Mouse (Mus musculus) MEL (cell line): ENCODE results near the gene Snrnp35. TPM values are rescaled to one million over a fixed set of nuclear protein-coding genes. Genes with fewer than 3 reads are reported as not detected.

Source experiments
- DNase-seq: peaks from one replicate; pipeline ENCODE4 v3.0.0; 2011; ENCODE audit warnings: low read depth, low spot score
- H3K27ac ChIP-seq: 2 replicates; pipeline ENCODE4 v1.5.1; 2012; ENCODE audit warnings: low read depth, mild to moderate bottlenecking, control low read depth, low read length, moderate library complexity; ENCODE audit not compliant: control insufficient read depth
- H3K27me3 ChIP-seq, 2 experiments: fragments of 150-350 bp in 1 of 2; sonication (generic) in 1 of 2; 2 replicates each; pipeline ENCODE4 v1.6.1; 2012; ENCODE audit warnings: low read length in 2 of 2, mild to moderate bottlenecking in 2 of 2, improper control_type of control experiment in 1 of 2, moderate library complexity in 1 of 2; ENCODE audit not compliant: insufficient read depth in 2 of 2, control insufficient read depth in 1 of 2
- H3K36me3 ChIP-seq, 2 experiments: 2 replicates each; pipeline ENCODE4 v1.6.1; 2012 to 2014; ENCODE audit warnings: low read length in 2 of 2, improper control_type of control experiment in 1 of 2, inconsistent platforms in 1 of 2, mild to moderate bottlenecking in 1 of 2; ENCODE audit not compliant: insufficient read depth in 2 of 2, control insufficient read depth in 1 of 2
- H3K4me1 ChIP-seq, 2 experiments: fragments of 150-350 bp in 1 of 2; sonication (generic) in 1 of 2; 2 replicates each; pipeline ENCODE4 v1.6.1; 2012; ENCODE audit warnings: low read length in 2 of 2, improper control_type of control experiment in 1 of 2, mild to moderate bottlenecking in 1 of 2; ENCODE audit not compliant: insufficient read depth in 2 of 2, control insufficient read depth in 1 of 2
- H3K4me3 ChIP-seq, 2 experiments: fragments of 150-350 bp in 1 of 2; sonication (generic) in 1 of 2; 2 replicates each; pipeline ENCODE4 v1.5.1; 2012; ENCODE audit warnings: low read depth in 2 of 2, low read length in 2 of 2, mild to moderate bottlenecking in 2 of 2, moderate library complexity in 2 of 2, control low read depth in 1 of 2, improper control_type of control experiment in 1 of 2; ENCODE audit not compliant: control insufficient read depth in 1 of 2, insufficient read depth in 1 of 2
- H3K79me2 ChIP-seq: 2 replicates; pipeline ENCODE4 v1.6.1; 2012; ENCODE audit warnings: mild to moderate bottlenecking, low read length, moderate library complexity; ENCODE audit not compliant: control insufficient read depth, poor library complexity, insufficient read depth
- H3K9ac ChIP-seq: 2 replicates; pipeline ENCODE4 v1.6.1; 2012; ENCODE audit warnings: low read depth, mild to moderate bottlenecking, control low read depth, low read length, moderate library complexity; ENCODE audit not compliant: control insufficient read depth, poor library complexity, severe bottlenecking
- H3K9me3 ChIP-seq: fragments of 150-350 bp; sonication (generic); replicated peaks from 2 replicates; pipeline ENCODE4 v1.6.1; 2012; ENCODE audit warnings: mild to moderate bottlenecking, low read length, improper control_type of control experiment, moderate library complexity; ENCODE audit not compliant: insufficient read depth
- BHLHE40 ChIP-seq: IDR thresholded peaks from 2 replicates; pipeline ENCODE4 v1.6.1; 2012; ENCODE audit warnings: low read depth, mild to moderate bottlenecking, inconsistent platforms, low read length, improper control_type of control experiment, borderline replicate concordance
- CHD1 ChIP-seq: IDR thresholded peaks from 2 replicates; pipeline ENCODE4 v1.6.1; 2012; ENCODE audit warnings: low read depth, mild to moderate bottlenecking, inconsistent platforms, low read length, improper control_type of control experiment
- CHD2 ChIP-seq: IDR thresholded peaks from 2 replicates; pipeline ENCODE4 v1.6.1; 2011; ENCODE audit warnings: low read length, improper control_type of control experiment
- E2F4 ChIP-seq: IDR thresholded peaks from 2 replicates; pipeline ENCODE4 v1.6.1; 2011; ENCODE audit warnings: low read depth, low read length, improper control_type of control experiment, borderline replicate concordance
- ELF1 ChIP-seq: IDR thresholded peaks from 2 replicates; pipeline ENCODE4 v1.6.1; 2014; ENCODE audit warnings: low read depth, mild to moderate bottlenecking, inconsistent platforms, low read length, improper control_type of control experiment, moderate library complexity
- EP300 ChIP-seq, 2 experiments: IDR thresholded peaks; 2 replicates each; pipeline ENCODE4 v1.6.1; 2011; ENCODE audit warnings: improper control_type of control experiment in 2 of 2, low read length in 2 of 2, low read depth in 1 of 2, mild to moderate bottlenecking in 1 of 2
- ETS1 ChIP-seq: IDR thresholded peaks from 2 replicates; pipeline ENCODE4 v1.6.1; 2012; ENCODE audit warnings: low read depth, mild to moderate bottlenecking, inconsistent platforms, low read length, improper control_type of control experiment, moderate library complexity
- HCFC1 ChIP-seq: IDR thresholded peaks from 2 replicates; pipeline ENCODE4 v1.6.1; 2012; ENCODE audit warnings: low read depth, mild to moderate bottlenecking, inconsistent platforms, low read length, improper control_type of control experiment, moderate library complexity
- MAFK ChIP-seq: IDR thresholded peaks from 2 replicates; pipeline ENCODE4 v1.6.1; 2011; ENCODE audit warnings: low read depth, mild to moderate bottlenecking, low read length, improper control_type of control experiment, borderline replicate concordance
- MAX ChIP-seq: IDR thresholded peaks from 2 replicates; pipeline ENCODE4 v1.6.1; 2011; ENCODE audit warnings: low read length, improper control_type of control experiment
- MAZ ChIP-seq: IDR thresholded peaks from 2 replicates; pipeline ENCODE4 v1.6.1; 2012; ENCODE audit warnings: low read depth, mild to moderate bottlenecking, inconsistent platforms, low read length, improper control_type of control experiment
- MEF2A ChIP-seq: IDR thresholded peaks from 2 replicates; pipeline ENCODE4 v1.6.1; 2014; ENCODE audit warnings: low read depth, mild to moderate bottlenecking, inconsistent platforms, low read length, improper control_type of control experiment; ENCODE audit not compliant: poor library complexity, insufficient replicate concordance, severe bottlenecking; ENCODE audit errors: extremely low read depth
- MXI1 ChIP-seq: IDR thresholded peaks from 2 replicates; pipeline ENCODE4 v1.6.1; 2011; ENCODE audit warnings: mild to moderate bottlenecking, low read depth, low read length, improper control_type of control experiment
- MYB ChIP-seq: IDR thresholded peaks from 2 replicates; pipeline ENCODE4 v1.6.1; 2011; ENCODE audit warnings: mild to moderate bottlenecking, low read depth, low read length, improper control_type of control experiment
- MYC ChIP-seq: IDR thresholded peaks from 2 replicates; pipeline ENCODE4 v1.6.1; 2011; ENCODE audit warnings: low read depth, mild to moderate bottlenecking, low read length, improper control_type of control experiment, moderate library complexity
- NELFE ChIP-seq: IDR thresholded peaks from 2 replicates; pipeline ENCODE4 v1.6.1; 2011; ENCODE audit warnings: low read depth, low read length, improper control_type of control experiment
- NRF1 ChIP-seq: IDR thresholded peaks from 2 replicates; pipeline ENCODE4 v1.6.1; 2014; ENCODE audit warnings: low read depth, mild to moderate bottlenecking, inconsistent platforms, low read length, improper control_type of control experiment, moderate library complexity; ENCODE audit not compliant: poor library complexity, insufficient read depth, severe bottlenecking
- POLR2A ChIP-seq, 2 experiments: IDR thresholded peaks; 2 replicates each; pipeline ENCODE4 v1.6.1; 2011 to 2012; ENCODE audit warnings: low read length in 2 of 2, mild to moderate bottlenecking in 2 of 2, control low read depth in 1 of 2, improper control_type of control experiment in 1 of 2, low read depth in 1 of 2, moderate library complexity in 1 of 2; ENCODE audit not compliant: control insufficient read depth in 1 of 2, insufficient read depth in 1 of 2, poor library complexity in 1 of 2
- POLR2AphosphoS2 ChIP-seq: IDR thresholded peaks from 2 replicates; pipeline ENCODE4 v1.6.1; 2011; ENCODE audit warnings: low read length, improper control_type of control experiment
- RAD21 ChIP-seq: IDR thresholded peaks from 2 replicates; pipeline ENCODE4 v1.6.1; 2011; ENCODE audit warnings: mild to moderate bottlenecking, low read depth, low read length, improper control_type of control experiment
- RCOR1 ChIP-seq: IDR thresholded peaks from 2 replicates; pipeline ENCODE4 v1.6.1; 2012; ENCODE audit warnings: low read depth, mild to moderate bottlenecking, inconsistent platforms, low read length, improper control_type of control experiment
- SIN3A ChIP-seq: IDR thresholded peaks from 2 replicates; pipeline ENCODE4 v1.6.1; 2012; ENCODE audit warnings: low read length, improper control_type of control experiment, inconsistent platforms
- SMC3 ChIP-seq: IDR thresholded peaks from 2 replicates; pipeline ENCODE4 v1.6.1; 2011; ENCODE audit warnings: low read depth, low read length, improper control_type of control experiment
- TCF12 ChIP-seq: IDR thresholded peaks from 2 replicates; pipeline ENCODE4 v1.6.1; 2014; ENCODE audit warnings: low read depth, mild to moderate bottlenecking, inconsistent platforms, low read length, improper control_type of control experiment, moderate library complexity
- USF2 ChIP-seq, 2 experiments: IDR thresholded peaks; 2 replicates each; pipeline ENCODE4 v1.6.1; 2011 to 2012; ENCODE audit warnings: improper control_type of control experiment in 2 of 2, low read length in 2 of 2, borderline replicate concordance in 1 of 2, inconsistent platforms in 1 of 2, low read depth in 1 of 2, mild to moderate bottlenecking in 1 of 2; ENCODE audit not compliant: insufficient read depth in 1 of 2
- ZC3H11A ChIP-seq: IDR thresholded peaks from 2 replicates; pipeline ENCODE4 v1.6.1; 2012; ENCODE audit warnings: low read depth, mild to moderate bottlenecking, inconsistent platforms, low read length, improper control_type of control experiment
- ZMIZ1 ChIP-seq: IDR thresholded peaks from 2 replicates; pipeline ENCODE4 v1.6.1; 2012; ENCODE audit warnings: low read depth, mild to moderate bottlenecking, inconsistent platforms, low read length, improper control_type of control experiment, moderate library complexity
- ZNF384 ChIP-seq: IDR thresholded peaks from 2 replicates; pipeline ENCODE4 v1.6.1; 2012; ENCODE audit warnings: low read depth, mild to moderate bottlenecking, inconsistent platforms, low read length, improper control_type of control experiment
- polyA plus RNA-seq, 2 experiments: library from polyadenylated mRNA; stranded (reverse) in 1 of 2; unstranded in 1 of 2; fragments of >175 nt in 1 of 2; fragments of >200 nt in 1 of 2; gene quantifications; 2 replicates each; pipeline versions ENCODE4 v1.2.1 to v1.2.4; 2012; ENCODE audit warnings: low replicate concordance in 2 of 2, low read depth in 1 of 2; ENCODE audit not compliant: insufficient read length in 2 of 2, insufficient read depth in 1 of 2, missing spikeins in 1 of 2
- total RNA-seq: library from RNA; depleted of rRNA; stranded (reverse); fragments of 300-350 nt; gene quantifications from 2 replicates; pipeline ENCODE4 v1.2.3, GENCODE M21; 2012

Gene Snrnp35
- total and polyA plus RNA-seq, 3 experiments = 11.7 to 18.3 TPM; not detected in 1

DNA sequence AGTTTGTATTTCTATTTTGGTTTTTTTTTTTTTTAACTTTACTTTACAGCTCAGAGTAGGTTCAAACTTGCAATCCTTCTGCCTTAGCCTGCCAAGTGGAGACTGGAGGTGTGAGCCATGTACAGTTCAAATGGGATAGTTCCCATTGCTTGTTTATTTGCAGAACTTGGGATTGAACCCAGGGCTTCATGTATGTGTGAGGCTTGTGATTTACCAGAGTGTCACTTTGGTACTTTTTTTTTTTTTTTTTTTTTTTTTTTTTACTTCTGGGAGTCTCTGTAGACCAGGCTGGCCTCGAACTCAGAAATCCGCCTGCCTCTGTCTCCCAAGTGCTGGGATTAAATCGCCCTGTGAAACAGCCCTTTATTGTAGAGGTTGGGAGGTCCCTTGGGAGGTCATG, 38.7 kb upstream of the Snrnp35 start:
- peak overlapping the region; percentile 14 to 62; a peak in 3 of 4 replicates for H3K4me3 ChIP-seq
- peaks cover 14 to 43% of the 10 kb centered on the region in 2 experiments for H3K36me3 ChIP-seq
- no peaks in the 10 kb centered on the region for H3K27me3 ChIP-seq
- H3K4me1 ChIP-seq = peaks cover 8 to 29% of the 10 kb centered on the region in 2 experiments
- H3K9me3 ChIP-seq = no peaks in the 10 kb centered on the region
- H3K79me2 ChIP-seq = peaks cover 54% of the 10 kb centered on the region
- no peak for TF ChIP-seq E2F4
- no peak for TF ChIP-seq POLR2AphosphoS2
- TF ChIP-seq BHLHE40 = no peak
- no peak for TF ChIP-seq MEF2A
- no peak for TF ChIP-seq MXI1
- no peak for TF ChIP-seq USF2 (IDR thresholded peaks at IDR 0.05; ENCODE audit: borderline replicate concordance in 1 of 2, insufficient read depth in 1 of 2, low read depth in 1 of 2, low read length in 2 of 2)
- TF ChIP-seq ZNF384 = peak; percentile 87
- H3K9ac ChIP-seq = peak overlapping the region; percentile 74
- peak overlapping the region; percentile 75 for H3K27ac ChIP-seq
- DNase-seq = no peak

DNA sequence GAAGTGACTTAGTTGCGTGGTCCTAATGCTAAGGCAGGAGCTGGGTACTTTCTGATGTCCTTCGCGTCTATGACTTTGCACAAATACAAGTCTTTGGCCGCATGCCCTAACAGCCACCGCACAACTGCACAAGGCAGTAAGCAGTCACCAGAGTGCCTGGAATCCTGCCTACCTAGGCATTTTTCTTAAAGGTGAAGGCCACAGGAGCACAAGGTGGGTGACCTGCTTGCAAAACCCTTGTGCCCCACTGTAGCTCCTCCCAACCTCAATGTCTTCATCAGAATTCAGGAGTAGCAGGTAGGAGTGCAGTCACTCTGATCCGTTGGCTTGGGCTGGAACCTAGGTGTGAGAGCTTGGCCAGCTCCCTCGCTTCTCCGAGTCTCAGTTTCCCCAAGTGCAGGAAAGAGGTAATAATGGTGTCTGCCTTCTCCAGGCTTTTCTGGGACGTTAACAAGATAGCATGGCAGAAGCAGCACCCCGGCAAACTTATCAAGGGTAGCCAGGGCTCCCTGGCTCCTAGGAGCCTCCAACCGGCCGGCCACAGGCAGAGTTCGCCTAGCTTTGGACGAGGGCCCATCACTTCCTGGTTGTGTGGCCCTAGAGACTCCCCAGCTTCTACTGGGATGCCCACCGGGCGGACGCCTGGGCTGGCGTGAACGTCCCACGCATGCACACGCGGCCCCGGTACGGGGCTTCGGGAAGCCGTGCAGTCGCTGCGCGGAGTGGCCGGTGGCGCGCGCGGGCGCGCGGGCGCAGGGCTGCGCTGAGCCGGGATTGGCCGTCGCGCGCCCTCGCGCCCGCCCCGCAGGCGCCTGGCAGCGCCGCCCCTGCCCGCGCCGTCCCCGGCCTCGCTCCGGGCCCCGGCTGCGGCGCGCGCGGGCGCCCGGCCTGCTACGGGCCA, 38.0 kb upstream of the Snrnp35 start:
- Histone ChIP-seq H3K4me1 (peaks cover 8 to 32% of the 10 kb centered on the region in 2 experiments), H3K27me3 (no peaks in the 10 kb centered on the region), H3K9me3 (no peaks in the 10 kb centered on the region), H3K36me3 (peaks cover 20 to 49% of the 10 kb centered on the region in 2 experiments), H3K9ac (peak overlapping the region; percentile 98), H3K79me2 (peaks cover 58% of the 10 kb centered on the region), H3K27ac (peak overlapping the region; percentile 75), H3K4me3 (peak overlapping the region; percentile 78 to 89)
- TF ChIP-seq ZC3H11A (no peak), MYB (no peak), USF2 (IDR thresholded peaks at IDR 0.05; ENCODE audit: borderline replicate concordance in 1 of 2, insufficient read depth in 1 of 2, low read depth in 1 of 2, low read length in 2 of 2) (no peak), MEF2A (no peak), ELF1 (0 out of 2 replicates have a peak, but pooled peaks have one; percentile 45), MAFK (0 out of 2 replicates have a peak, but pooled peaks have one; percentile 67), E2F4 (no peak), RCOR1 (no peak), MYC (peak; percentile 12; the same call in 1 of the 2 replicates), SIN3A (peak; percentile 63), EP300 (IDR thresholded peaks at IDR 0.05; ENCODE audit: low read depth in 1 of 2, low read length in 2 of 2) (no peak), HCFC1 (peak; percentile 51; the same call in 1 of the 2 replicates), CHD2 (no peak), POLR2A (IDR thresholded peaks at IDR 0.05; ENCODE audit: control insufficient read depth in 1 of 2, insufficient read depth in 1 of 2, low read depth in 1 of 2, low read length in 2 of 2, poor library complexity in 1 of 2) (peak; percentile 79 to 83; a peak in 3 of 4 replicates), ZMIZ1 (peak; percentile 41), CHD1 (no peak), NRF1 (peak; percentile 66), TCF12 (peak; percentile 28; the same call in 1 of the 2 replicates), POLR2AphosphoS2 (peak; percentile 85; the same call in 1 of the 2 replicates), RAD21 (no peak), MAX (peak; percentile 42), ETS1 (peak; percentile 30; the same call in 1 of the 2 replicates), MAZ (no peak), NELFE (peak; percentile 75), SMC3 (no peak), MXI1 (peak; percentile 74)
- DNase-seq = peak; percentile 87
